Mouse (Mus musculus) stomach, embryonic 16.5 days (tissue): Measurements from ENCODE around the gene Atf7ip. TPM values are rescaled to one million over a fixed set of nuclear protein-coding genes. Genes with fewer than 3 reads are reported as not detected.

Experiments
- ATAC-seq: fragments of 200-750 bp; cut with Nextera tagmentation; 2 replicates; pipeline ENCODE4 v1.8.0; 2017; ENCODE audit warnings: moderate number of reproducible peaks, moderate TSS enrichment; ENCODE audit not compliant: insufficient read depth, low FRiP score
- H3K27ac ChIP-seq: fragments of 300-500 bp; sonication (generic); 2 replicates; pipeline ENCODE4 v1.5.1; 2014; ENCODE audit warnings: low read length
- H3K27me3 ChIP-seq: fragments of 300-500 bp; sonication (generic); 2 replicates; pipeline ENCODE4 v1.6.1; 2014; ENCODE audit warnings: low read length, control low read depth, mixed read lengths; ENCODE audit not compliant: control insufficient read depth, insufficient read depth
- H3K36me3 ChIP-seq: fragments of 300-500 bp; sonication (generic); 2 replicates; pipeline ENCODE4 v1.6.1; 2014; ENCODE audit warnings: low read length; ENCODE audit not compliant: control insufficient read depth, insufficient read depth
- H3K4me1 ChIP-seq: fragments of 300-500 bp; sonication (generic); 2 replicates; pipeline ENCODE4 v1.6.1; 2014; ENCODE audit warnings: low read length, control low read depth, mixed read lengths; ENCODE audit not compliant: control insufficient read depth, insufficient read depth
- H3K4me2 ChIP-seq: fragments of 300-500 bp; sonication (generic); 2 replicates; pipeline ENCODE4 v1.6.1; 2014; ENCODE audit warnings: low read depth, low read length, mixed read lengths
- H3K4me3 ChIP-seq: fragments of 300-500 bp; sonication (generic); replicated peaks from 2 replicates; pipeline ENCODE4 v1.5.1; 2014; ENCODE audit warnings: mild to moderate bottlenecking, low read length
- H3K9ac ChIP-seq: fragments of 300-500 bp; sonication (generic); 2 replicates; pipeline ENCODE4 v1.6.1; 2014; ENCODE audit warnings: low read length
- H3K9me3 ChIP-seq: fragments of 300-500 bp; sonication (generic); replicated peaks from 2 replicates; pipeline ENCODE4 v1.6.1; 2016; ENCODE audit warnings: low read length, control low read depth; ENCODE audit not compliant: control insufficient read depth
- WGBS: fragments of 180-500 bp; shearing (Covaris S2); extraction: QIAGEN DNeasy Blood & Tissue Kit; methylation state at CpG from one replicate; pipeline ENCODE4 v1.1.7; 2014; 5-methylcytosine and 5-hydroxymethylcytosine counted together
- polyA plus RNA-seq: library from polyadenylated mRNA; unstranded; fragments of >200 nt; fragmentation: Nextera tagmentation; extraction: Ambion mirVana; gene quantifications from 2 replicates; pipeline ENCODE4 v1.2.1, GENCODE M21; 2015

Gene Atf7ip
- polyA plus RNA-seq, 1 experiment from 2014 or later = 34.0 TPM

DNA sequence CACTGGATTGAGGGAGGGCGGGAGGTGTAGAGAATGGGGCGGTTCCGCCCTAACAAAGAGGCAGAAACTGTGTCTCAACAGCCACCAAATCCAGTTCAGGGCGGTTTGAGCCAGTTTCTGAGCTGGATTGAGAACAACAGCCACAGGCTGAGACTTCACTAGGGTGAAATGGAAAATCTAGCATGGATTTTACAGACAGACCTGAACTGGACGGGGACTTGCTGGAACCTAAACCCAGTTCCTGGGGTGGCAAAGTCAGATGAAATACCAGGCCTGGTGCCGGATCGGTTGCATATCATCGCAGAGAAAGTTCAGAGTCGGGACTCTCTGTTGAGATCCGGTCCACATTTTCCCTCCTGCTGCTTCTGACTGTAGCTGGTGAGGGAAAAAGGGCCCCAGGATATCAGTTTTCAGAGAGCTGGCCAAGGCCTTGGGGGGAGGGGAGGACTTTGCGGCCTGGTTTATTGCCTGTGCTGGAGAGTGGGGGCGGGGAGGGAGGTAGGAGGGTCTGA lies 37.5 kb upstream of the Atf7ip start:
- Histone ChIP-seq H3K9ac (no peak overlapping the region), H3K36me3 (no peaks in the 10 kb centered on the region), H3K4me1 (peaks cover 33% of the 10 kb centered on the region), H3K4me2 (no peak overlapping the region), H3K4me3 (no peak overlapping the region), H3K27me3 (no peaks in the 10 kb centered on the region), H3K9me3 (no peaks in the 10 kb centered on the region; the same call in 1 of the 2 replicates), H3K27ac (peak overlapping the region; percentile 91)
- ATAC-seq = peak; percentile 86
- 6% methylated on average over 12 of the region's 12 CpGs for WGBS

DNA sequence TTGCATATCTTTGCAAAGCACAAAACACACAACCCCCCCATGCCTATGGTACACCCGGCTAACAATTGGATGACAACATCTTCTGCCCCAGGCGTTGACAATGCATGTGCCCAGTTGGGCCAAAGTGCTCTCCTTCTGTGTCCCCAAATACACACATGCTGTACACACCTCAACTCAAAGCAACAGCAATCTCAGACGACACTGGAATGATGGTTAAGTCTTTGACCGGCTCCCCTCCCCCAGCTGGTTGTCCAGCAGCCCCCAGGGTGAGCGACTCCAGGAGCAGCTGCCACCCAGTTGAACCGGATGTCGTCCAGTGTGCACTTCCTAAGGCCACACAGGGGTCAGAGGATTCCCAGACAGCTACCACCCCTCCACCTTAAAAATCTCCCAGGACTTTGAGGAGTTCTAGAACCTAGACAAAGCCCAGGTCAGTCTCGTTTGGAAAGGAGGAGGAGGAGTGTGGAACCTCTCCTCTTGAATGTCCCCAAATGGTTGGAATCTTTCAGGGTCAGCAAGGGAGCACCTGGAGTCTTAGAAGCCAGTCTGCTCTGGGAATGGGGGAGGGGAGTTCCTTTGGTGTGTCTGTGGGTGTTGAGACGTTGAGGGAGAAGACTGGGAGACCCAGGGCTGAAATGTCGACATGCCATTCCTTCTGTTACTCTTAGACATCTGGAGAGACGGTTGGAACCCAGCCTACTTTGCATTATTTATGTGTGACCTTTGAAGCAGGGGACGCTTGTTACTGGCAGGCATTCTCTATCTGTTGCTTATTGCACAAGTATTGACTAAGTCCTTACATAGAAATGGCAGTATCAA lies 36.8 kb upstream of the Atf7ip start:
- Histone ChIP-seq H3K9ac (peak overlapping the region; percentile 16; the same call in 1 of the 2 replicates), H3K9me3 (no peaks in the 10 kb centered on the region; the same call in 1 of the 2 replicates), H3K27ac (peak overlapping the region; percentile 91), H3K4me3 (no peak overlapping the region), H3K4me2 (peak overlapping the region; percentile 10; the same call in 1 of the 2 replicates), H3K27me3 (no peaks in the 10 kb centered on the region), H3K4me1 (peaks cover 33% of the 10 kb centered on the region), H3K36me3 (no peaks in the 10 kb centered on the region)
- ATAC-seq = no peak
- 23% methylated on average over 12 of the region's 12 CpGs for WGBS

DNA sequence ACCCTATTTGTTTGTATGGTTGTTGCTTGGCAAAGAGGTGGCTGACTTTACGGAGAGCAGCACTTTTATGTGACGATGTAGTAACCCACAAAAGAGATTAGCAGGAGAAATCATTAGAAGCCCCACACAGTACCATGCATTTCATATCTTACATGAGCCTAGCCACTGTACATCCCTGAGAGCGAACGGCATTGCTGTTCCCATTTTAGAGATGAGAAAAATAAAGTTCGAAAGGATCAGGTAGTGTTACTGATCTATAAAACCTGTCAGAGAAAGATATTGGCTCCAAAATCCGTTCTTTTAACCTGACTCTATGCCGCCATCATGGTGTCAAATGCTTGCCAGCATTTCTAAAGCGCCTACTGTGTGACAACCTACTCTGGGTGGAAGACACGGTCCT lies 36.2 kb upstream of the Atf7ip start:
- no peak overlapping the region for H3K9ac ChIP-seq
- H3K9me3 ChIP-seq = no peaks in the 10 kb centered on the region; the same call in 1 of the 2 replicates
- no peaks in the 10 kb centered on the region for H3K36me3 ChIP-seq
- H3K4me3 ChIP-seq = no peak overlapping the region
- H3K4me1 ChIP-seq = peaks cover 33% of the 10 kb centered on the region
- H3K27me3 ChIP-seq = no peaks in the 10 kb centered on the region
- WGBS = 74% methylated on average over 9 of the region's 9 CpGs
- ATAC-seq = no peak
- peak overlapping the region; percentile 91 for H3K27ac ChIP-seq
- H3K4me2 ChIP-seq = no peak overlapping the region

DNA sequence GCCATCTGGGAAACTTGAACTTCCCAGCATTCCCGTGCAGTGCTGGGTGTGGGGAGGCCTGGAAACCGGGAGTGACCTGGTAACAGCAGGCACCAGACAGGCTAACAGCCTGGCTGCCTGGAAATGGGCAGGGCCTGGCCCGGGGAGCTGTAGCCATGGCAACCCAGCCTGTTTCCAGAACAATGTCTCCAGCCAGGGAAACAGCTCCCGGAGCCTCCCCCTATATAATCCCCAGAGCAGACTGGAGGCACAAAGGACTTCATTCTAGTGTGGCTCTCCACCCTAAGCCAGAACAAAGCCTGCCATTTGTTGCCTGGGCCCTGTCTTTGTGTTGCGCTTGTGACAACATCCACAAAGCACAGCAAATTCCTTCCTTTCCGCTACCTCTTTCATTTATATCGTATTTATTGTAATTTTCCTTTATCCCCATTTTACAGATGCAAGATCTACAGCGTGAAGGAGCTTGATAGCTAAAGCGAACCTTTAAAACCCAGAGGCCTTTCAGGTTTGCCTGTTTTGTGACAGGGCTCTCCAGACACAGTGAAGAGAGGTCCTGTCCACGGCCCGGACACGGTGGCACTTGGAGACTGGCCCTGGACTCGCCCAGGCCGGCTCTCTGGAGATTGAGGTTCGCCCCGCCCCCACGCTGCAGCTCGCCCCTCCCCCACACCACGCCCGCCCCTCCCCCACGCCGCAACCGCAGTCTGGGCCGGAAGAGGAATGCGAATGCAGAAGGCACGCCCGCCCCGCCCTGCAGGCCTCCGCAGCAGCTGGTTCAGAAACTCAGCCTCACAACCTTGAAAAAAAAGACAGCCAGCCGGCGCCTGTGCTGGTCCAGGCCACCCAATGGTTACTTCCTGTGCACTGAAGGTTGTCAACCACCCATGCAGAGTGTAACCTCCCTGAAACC lies 35.4 kb upstream of the Atf7ip start:
- Histone ChIP-seq H3K27me3 (no peaks in the 10 kb centered on the region), H3K9me3 (no peaks in the 10 kb centered on the region; the same call in 1 of the 2 replicates), H3K4me2 (peak overlapping the region; percentile 25; the same call in 1 of the 2 replicates), H3K27ac (peak overlapping the region; percentile 91), H3K9ac (peak overlapping the region; percentile 37), H3K36me3 (no peaks in the 10 kb centered on the region), H3K4me3 (no peak overlapping the region), H3K4me1 (peaks cover 33% of the 10 kb centered on the region)
- peak; percentile 78 for ATAC-seq
- 7% methylated on average over 31 of the region's 31 CpGs for WGBS

DNA sequence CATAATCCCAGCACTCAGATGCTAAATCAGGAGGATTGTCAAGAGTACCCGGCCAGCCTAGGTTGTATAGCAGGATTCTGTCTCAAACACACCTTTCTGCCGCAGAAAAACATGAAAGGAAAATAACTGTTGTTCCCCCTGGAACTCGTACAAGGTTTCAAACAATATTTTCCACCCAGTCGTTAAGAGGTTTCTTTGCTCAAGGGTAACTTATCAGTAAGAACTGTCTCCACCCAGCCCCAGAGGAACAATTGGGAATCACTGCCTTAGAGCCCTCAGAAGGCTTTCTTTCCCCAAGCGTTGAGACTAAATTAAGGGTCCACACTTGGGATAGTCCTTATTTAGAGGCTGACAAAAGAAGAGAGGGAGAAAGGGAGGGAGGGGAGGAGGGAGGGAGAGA lies 34.4 kb upstream of the Atf7ip start:
- peak overlapping the region; percentile 37; the same call in 1 of the 2 replicates for H3K9ac ChIP-seq
- H3K4me3 ChIP-seq = no peak overlapping the region
- peak overlapping the region; percentile 91 for H3K27ac ChIP-seq
- WGBS = 30% methylated on average over 5 of the region's 5 CpGs
- no peaks in the 10 kb centered on the region; the same call in 1 of the 2 replicates for H3K9me3 ChIP-seq
- H3K36me3 ChIP-seq = no peaks in the 10 kb centered on the region
- H3K27me3 ChIP-seq = no peaks in the 10 kb centered on the region
- no peak for ATAC-seq
- no peak overlapping the region for H3K4me2 ChIP-seq
- H3K4me1 ChIP-seq = peaks cover 27% of the 10 kb centered on the region

DNA sequence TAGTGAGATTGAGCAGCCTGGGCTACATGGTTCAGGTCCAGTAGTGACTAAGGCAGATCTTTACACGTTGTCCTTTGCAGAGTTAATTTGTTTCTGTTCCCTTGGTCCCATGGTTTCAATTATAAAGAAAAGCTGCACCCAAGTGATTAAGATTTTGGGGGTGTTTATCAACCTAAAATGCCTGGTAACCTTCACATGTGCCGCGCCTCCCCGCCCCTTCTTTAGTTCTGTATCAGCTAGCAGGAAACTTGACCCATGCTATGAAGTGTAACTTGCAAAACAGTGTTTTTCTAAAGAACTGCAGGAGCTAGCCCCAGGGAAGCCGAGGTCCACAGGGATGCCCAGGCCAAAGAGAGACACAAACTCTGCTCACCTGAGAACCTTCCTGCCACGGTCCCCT lies 33.2 kb upstream of the Atf7ip start:
- peaks cover 18% of the 10 kb centered on the region for H3K4me1 ChIP-seq

DNA sequence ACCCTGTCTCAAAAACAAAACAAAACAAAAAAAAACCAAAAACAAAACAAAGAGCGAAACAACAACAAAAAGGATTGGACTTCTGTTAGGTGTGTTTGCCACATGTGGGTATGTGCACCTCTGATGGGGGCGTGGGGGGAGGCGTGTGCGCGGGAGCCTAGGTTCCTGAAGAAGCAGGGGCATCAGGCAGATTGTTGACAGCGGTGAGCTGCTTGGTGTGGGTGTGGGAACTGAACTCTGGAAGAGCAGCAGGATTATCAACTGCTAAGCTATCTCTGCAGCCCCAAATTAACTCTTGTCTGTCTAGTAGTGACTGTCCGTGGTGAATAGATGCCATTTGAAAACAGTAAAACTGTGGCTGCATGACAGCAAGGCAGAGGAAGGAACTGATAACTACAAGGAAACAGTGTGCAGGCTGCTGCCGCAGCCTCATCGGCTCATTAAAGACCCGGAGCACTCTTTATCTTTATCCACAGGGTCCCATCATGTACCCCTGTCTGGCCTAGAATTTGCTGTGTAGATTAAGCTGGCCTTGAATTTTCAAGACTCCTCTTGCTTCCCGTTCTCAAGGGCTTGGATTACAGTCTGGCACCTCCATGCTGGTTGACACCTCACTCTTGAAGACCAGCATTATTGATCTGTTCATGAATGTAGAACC lies 32.4 kb upstream of the Atf7ip start:
- no peak overlapping the region for H3K4me2 ChIP-seq
- no peaks in the 10 kb centered on the region; the same call in 1 of the 2 replicates for H3K9me3 ChIP-seq
- H3K36me3 ChIP-seq = no peaks in the 10 kb centered on the region
- no peak for ATAC-seq
- H3K4me3 ChIP-seq = no peak overlapping the region
- 71% methylated on average over 11 of the region's 11 CpGs for WGBS
- H3K4me1 ChIP-seq = peaks cover 17% of the 10 kb centered on the region
- no peaks in the 10 kb centered on the region for H3K27me3 ChIP-seq
- no peak overlapping the region for H3K27ac ChIP-seq
- H3K9ac ChIP-seq = no peak overlapping the region

More for the DNA sequence above, 33.2 kb upstream of the Atf7ip start:
- Histone ChIP-seq H3K4me2 (no peak overlapping the region), H3K4me3 (no peak overlapping the region), H3K27ac (no peak overlapping the region), H3K36me3 (no peaks in the 10 kb centered on the region), H3K9me3 (no peaks in the 10 kb centered on the region; the same call in 1 of the 2 replicates), H3K27me3 (no peaks in the 10 kb centered on the region), H3K9ac (no peak overlapping the region)
- 68% methylated on average over 6 of the region's 6 CpGs for WGBS
- ATAC-seq = no peak

DNA sequence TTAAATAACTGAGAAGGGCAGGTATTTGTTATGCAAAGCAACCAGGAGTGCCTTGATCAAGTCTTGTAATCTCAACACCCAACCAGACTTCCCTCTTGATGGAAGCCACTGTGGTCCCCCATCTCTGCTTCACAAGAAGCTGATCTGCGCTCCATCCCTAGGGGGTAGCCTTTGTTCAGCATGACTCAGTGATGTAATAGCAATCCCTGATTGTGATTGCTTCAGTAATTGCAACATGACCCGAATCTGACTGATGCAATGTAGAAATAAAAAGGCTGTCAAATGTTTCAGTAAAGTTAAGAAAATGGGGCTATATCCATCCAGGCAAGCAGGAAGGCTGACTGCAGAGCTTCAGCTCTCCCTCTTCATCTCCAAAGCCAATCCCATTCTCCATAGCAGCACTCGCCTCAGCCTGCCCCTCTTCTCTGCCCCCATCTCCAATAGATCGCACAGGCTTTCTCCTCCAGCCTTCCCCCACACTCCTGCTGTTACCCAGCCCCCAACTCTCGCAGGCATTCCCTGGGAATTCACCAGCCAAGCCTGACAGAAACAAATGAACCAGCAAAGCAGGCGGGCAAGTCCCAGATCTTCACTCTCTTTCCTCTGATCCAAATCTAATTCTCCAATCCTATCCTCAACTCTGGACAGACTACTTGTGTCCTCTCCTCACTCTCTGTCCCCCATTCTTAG lies 30.7 kb upstream of the Atf7ip start:
- 44% methylated on average over 6 of the region's 6 CpGs for WGBS
- H3K4me2 ChIP-seq = no peak overlapping the region

More for the DNA sequence above, 30.7 kb upstream of the Atf7ip start:
- Histone ChIP-seq H3K27ac (peak overlapping the region; percentile 19; the same call in 1 of the 2 replicates), H3K9me3 (no peaks in the 10 kb centered on the region), H3K27me3 (no peaks in the 10 kb centered on the region), H3K36me3 (no peaks in the 10 kb centered on the region), H3K4me3 (no peak overlapping the region), H3K4me1 (0 out of 2 replicates have a peak, but pooled peaks cover 5% of the 10 kb centered on the region), H3K9ac (no peak overlapping the region)
- ATAC-seq = no peak
